Mouse (Mus musculus) forebrain, embryonic 11.5 days (tissue): Measurements from ENCODE around the gene Ncaph2. TPM values are rescaled to one million over a fixed set of nuclear protein-coding genes. Genes with fewer than 3 reads are reported as not detected.

Experiments used
- ATAC-seq: fragments of 200-750 bp; cut with Nextera tagmentation; replicated peaks from 2 replicates; pipeline ENCODE4 v1.8.0; 2017; ENCODE audit warnings: moderate TSS enrichment; ENCODE audit not compliant: low FRiP score
- DNase-seq: peaks from one replicate; pipeline ENCODE4 v3.0.0-alpha.2; 2017; ENCODE audit warnings: low spot score
- H3K27ac ChIP-seq: fragments of 300-500 bp; sonication (generic); 2 replicates; pipeline ENCODE4 v1.5.1; 2014; ENCODE audit warnings: low read depth, low read length
- H3K27me3 ChIP-seq: fragments of 300-500 bp; sonication (generic); 2 replicates; pipeline ENCODE4 v1.6.1; 2014; ENCODE audit warnings: mild to moderate bottlenecking, low read length, mixed read lengths; ENCODE audit not compliant: control insufficient read depth, insufficient read depth
- H3K36me3 ChIP-seq: fragments of 300-500 bp; sonication (generic); 2 replicates; pipeline ENCODE4 v1.6.1; 2014; ENCODE audit warnings: mild to moderate bottlenecking, low read length, moderate library complexity, mixed read lengths; ENCODE audit not compliant: control insufficient read depth, insufficient read depth
- H3K4me1 ChIP-seq: fragments of 300-500 bp; sonication (generic); replicated peaks from 2 replicates; pipeline ENCODE4 v1.6.1; 2014; ENCODE audit warnings: low read length, mixed read lengths; ENCODE audit not compliant: control insufficient read depth, insufficient read depth
- H3K4me2 ChIP-seq: fragments of 300-500 bp; sonication (generic); 2 replicates; pipeline ENCODE4 v1.6.1; 2014; ENCODE audit warnings: low read depth, mild to moderate bottlenecking, low read length, moderate library complexity, mixed read lengths; ENCODE audit not compliant: severe bottlenecking
- H3K4me3 ChIP-seq: fragments of 300-500 bp; sonication (generic); 2 replicates; pipeline ENCODE4 v1.5.1; 2014; ENCODE audit warnings: low read depth, low read length
- H3K9ac ChIP-seq: fragments of 300-500 bp; sonication (generic); 2 replicates; pipeline ENCODE4 v1.6.1; 2014; ENCODE audit warnings: low read length
- H3K9me3 ChIP-seq: fragments of 300-500 bp; sonication (generic); 2 replicates; pipeline ENCODE4 v1.6.1; 2016; ENCODE audit warnings: low read length, mixed read lengths; ENCODE audit not compliant: control insufficient read depth
- WGBS: fragments of 180-500 bp; shearing (Covaris S2); extraction: QIAGEN DNeasy Blood & Tissue Kit; methylation state at CpG from one replicate; pipeline ENCODE4 v1.1.7; 2014; 5-methylcytosine and 5-hydroxymethylcytosine counted together
- polyA plus RNA-seq: library from polyadenylated mRNA; unstranded; fragments of >200 nt; fragmentation: Nextera tagmentation; extraction: Ambion mirVana; gene quantifications from 2 replicates; pipeline ENCODE4 v1.2.1, GENCODE M21; 2014

Ncaph2 gene
- polyA plus RNA-seq, 1 experiment from 2014 or later, result 191 TPM

- Histone ChIP-seq H3K4me2 (peak overlapping the region; percentile 68), H3K27ac (no peak overlapping the region), H3K4me1 (peaks cover 9% of the 10 kb centered on the region), H3K9ac (no peak overlapping the region), H3K4me3 (peak overlapping the region; percentile 35), H3K36me3 (no peaks in the 10 kb centered on the region), H3K27me3 (peaks cover 42% of the 10 kb centered on the region), H3K9me3 (no peaks in the 10 kb centered on the region)
- WGBS, result 11% methylated on average over 10 of the region's 10 CpGs
- ATAC-seq (no peak), DNase-seq (no peak)
These were observed 23.9 kb downstream of the Ncaph2 start for GRCm38 (mm10) chr15:89379429-89379828.

DNA sequence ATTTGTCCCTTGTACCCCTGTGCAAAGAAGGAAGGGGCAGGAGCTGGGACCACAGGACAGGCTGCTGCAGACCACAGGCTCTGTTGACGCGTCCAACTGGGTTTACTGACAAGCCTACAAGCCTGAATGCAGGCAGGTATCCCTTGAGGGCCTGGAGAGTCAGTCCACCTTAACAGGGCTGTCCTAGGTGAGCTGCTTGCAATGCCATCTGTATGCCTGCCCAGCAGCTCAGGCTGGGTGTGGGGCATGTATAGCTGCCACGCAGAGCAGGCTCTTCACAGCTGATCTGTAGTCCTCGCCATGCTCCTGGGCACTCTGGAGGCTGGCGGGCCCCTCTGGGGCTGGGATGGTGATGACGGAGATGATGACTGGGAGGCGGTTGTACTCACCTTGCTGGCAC lies 29.1 kb downstream of the Ncaph2 start, which contains the start of gene Klhdc7b:
Gene Klhdc7b (plus strand): TSS at position 301 of the 400 bp plus-strand sequence.
- Histone ChIP-seq H3K9me3 (no peaks in the 10 kb centered on the region), H3K36me3 (no peaks in the 10 kb centered on the region), H3K4me1 (no peaks in the 10 kb centered on the region), H3K4me2 (no peak within 1 kb of the TSS), H3K27me3 (peaks cover 6% of the 10 kb centered on the region), H3K4me3 (no peak within 1 kb of the TSS), H3K27ac (no peak within 1 kb of the TSS), H3K9ac (no peak within 1 kb of the TSS; the same call in 1 of the 2 replicates)
- DNase-seq (no peak), ATAC-seq (no peak)
- 89% methylated on average over 7 of the region's 7 CpGs for WGBS

GRCm38 (mm10) chr15:89387127-89387526 lies 31.6 kb downstream of the Ncaph2 start:
- no peaks in the 10 kb centered on the region for H3K27me3 ChIP-seq

DNA sequence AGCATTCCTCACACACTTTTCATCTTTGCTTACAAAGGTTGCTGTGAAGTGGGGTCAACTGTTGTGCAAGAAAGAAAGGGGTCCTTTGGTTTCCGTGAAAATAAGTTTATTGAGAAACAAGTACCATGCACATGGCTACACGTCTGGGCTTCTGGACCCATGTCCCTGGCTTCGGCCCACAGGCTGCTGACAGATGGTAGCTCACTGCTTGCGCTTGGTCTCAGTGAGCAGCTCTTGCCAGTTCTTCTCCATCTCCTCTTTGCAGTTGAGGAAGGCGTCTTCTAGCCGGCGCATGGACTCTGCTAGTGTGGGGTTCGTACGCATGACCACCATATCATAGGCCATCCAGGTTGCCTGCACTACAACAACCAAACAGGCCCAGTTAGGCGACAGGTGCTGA lies 34.6 kb downstream of the Ncaph2 start:
- no peak overlapping the region for H3K4me2 ChIP-seq
- no peak for DNase-seq

More at GRCm38 (mm10) chr15:89387127-89387526, 31.6 kb downstream of the Ncaph2 start:
- Histone ChIP-seq H3K4me2 (no peak overlapping the region), H3K27ac (no peak overlapping the region), H3K4me1 (no peaks in the 10 kb centered on the region), H3K4me3 (no peak overlapping the region), H3K9me3 (no peaks in the 10 kb centered on the region), H3K9ac (no peak overlapping the region), H3K36me3 (no peaks in the 10 kb centered on the region)
- ATAC-seq (no peak), DNase-seq (no peak)
- WGBS, result 48% methylated on average over 12 of the region's 12 CpGs

DNA sequence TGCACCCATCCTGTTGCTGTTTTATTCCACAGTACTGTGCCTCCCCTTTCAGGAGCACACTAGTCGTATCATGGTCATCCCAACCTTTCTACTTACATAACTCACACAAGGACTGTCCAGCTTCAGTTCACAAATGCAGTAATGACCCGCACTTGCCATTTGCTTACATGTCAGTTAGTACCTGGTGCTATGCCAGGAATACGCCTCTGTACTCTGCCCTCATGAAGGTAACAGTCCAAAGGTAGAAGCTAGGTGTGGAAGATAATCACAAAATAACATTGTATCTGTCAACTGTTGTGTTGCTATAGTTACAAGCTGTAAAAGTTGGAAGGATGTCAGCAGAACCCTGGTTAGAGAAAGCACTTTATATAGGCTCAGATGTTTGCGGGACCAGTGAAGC lies 41.4 kb downstream of the Ncaph2 start:
- 93% methylated on average over 4 of the region's 4 CpGs for WGBS
- Histone ChIP-seq H3K9ac (no peak overlapping the region), H3K36me3 (no peaks in the 10 kb centered on the region), H3K27me3 (no peaks in the 10 kb centered on the region), H3K4me2 (no peak overlapping the region), H3K4me3 (no peak overlapping the region), H3K9me3 (no peaks in the 10 kb centered on the region), H3K4me1 (no peaks in the 10 kb centered on the region), H3K27ac (no peak overlapping the region)
- ATAC-seq (no peak), DNase-seq (no peak)

More for the DNA sequence above, 34.6 kb downstream of the Ncaph2 start:
- no peaks in the 10 kb centered on the region for H3K4me1 ChIP-seq
- H3K27ac ChIP-seq, result no peak overlapping the region
- no peaks in the 10 kb centered on the region for H3K27me3 ChIP-seq
- ATAC-seq, result no peak
- 88% methylated on average over 10 of the region's 10 CpGs for WGBS
- no peak overlapping the region for H3K4me3 ChIP-seq
- no peaks in the 10 kb centered on the region for H3K9me3 ChIP-seq
- no peaks in the 10 kb centered on the region for H3K36me3 ChIP-seq
- H3K9ac ChIP-seq, result no peak overlapping the region

GRCm38 (mm10) chr15:89398146-89398545 lies 42.6 kb downstream of the Ncaph2 start:
- Histone ChIP-seq H3K27me3 (no peaks in the 10 kb centered on the region), H3K4me1 (no peaks in the 10 kb centered on the region), H3K9ac (no peak overlapping the region), H3K27ac (no peak overlapping the region), H3K36me3 (no peaks in the 10 kb centered on the region), H3K9me3 (no peaks in the 10 kb centered on the region), H3K4me3 (no peak overlapping the region), H3K4me2 (no peak overlapping the region)
- ATAC-seq (no peak), DNase-seq (no peak)
- WGBS, result 70% methylated on average over 2 of the region's 2 CpGs

- no peak for DNase-seq
- WGBS, result 57% methylated on average over 1 of the region's 1 CpGs
- no peak overlapping the region for H3K27ac ChIP-seq
- H3K27me3 ChIP-seq, result no peaks in the 10 kb centered on the region
- no peaks in the 10 kb centered on the region for H3K4me1 ChIP-seq
- no peak overlapping the region for H3K4me2 ChIP-seq
- H3K9ac ChIP-seq, result no peak overlapping the region
- no peak overlapping the region for H3K4me3 ChIP-seq
- no peaks in the 10 kb centered on the region for H3K9me3 ChIP-seq
- H3K36me3 ChIP-seq, result no peaks in the 10 kb centered on the region
- ATAC-seq, result no peak
These were observed 44.2 kb downstream of the Ncaph2 start for GRCm38 (mm10) chr15:89399716-89400115.

GRCm38 (mm10) chr15:89402471-89402870 lies 47.0 kb downstream of the Ncaph2 start:
- 85% methylated on average over 1 of the region's 1 CpGs for WGBS
- Histone ChIP-seq H3K9ac (no peak overlapping the region), H3K9me3 (no peaks in the 10 kb centered on the region), H3K36me3 (no peaks in the 10 kb centered on the region), H3K27ac (no peak overlapping the region), H3K4me3 (no peak overlapping the region), H3K27me3 (no peaks in the 10 kb centered on the region), H3K4me1 (no peaks in the 10 kb centered on the region), H3K4me2 (no peak overlapping the region)
- ATAC-seq (no peak), DNase-seq (no peak)

DNA sequence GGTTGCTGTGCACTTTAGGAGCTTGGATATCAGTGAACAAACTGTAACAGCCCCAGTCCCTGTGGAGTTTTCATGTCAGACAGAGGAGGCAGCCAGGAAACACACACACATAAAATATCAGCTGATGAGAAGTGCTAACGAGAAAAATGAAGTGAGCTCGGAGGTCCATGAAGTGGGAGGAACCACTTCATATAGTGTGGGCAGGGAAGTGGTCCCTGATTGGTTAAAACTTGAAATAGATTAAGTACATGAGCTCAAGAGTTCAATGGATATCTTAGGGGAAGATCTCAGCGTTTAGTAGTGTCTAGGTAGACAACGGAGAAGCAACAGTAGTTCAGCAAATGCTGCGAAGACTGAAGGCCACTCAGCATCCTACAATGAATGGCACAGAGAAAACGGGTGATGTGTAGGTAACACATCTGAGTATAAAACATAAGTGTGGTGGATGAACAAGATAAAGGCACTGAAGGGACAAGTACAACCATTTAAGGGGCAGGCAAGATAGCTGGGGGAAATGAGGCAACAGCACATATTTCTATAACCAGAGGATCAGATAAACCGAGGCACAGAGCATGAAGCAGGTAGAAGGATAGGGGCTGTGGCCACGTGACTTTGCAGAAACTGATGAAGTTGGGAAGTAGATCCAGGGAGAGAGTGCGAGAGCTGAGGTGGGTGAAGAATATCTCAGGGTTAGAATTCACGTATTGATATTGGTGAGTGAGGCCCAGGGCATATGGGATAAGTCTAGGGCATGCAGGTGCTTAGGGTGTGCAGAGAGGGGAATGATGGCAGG lies 49.5 kb downstream of the Ncaph2 start:
- Histone ChIP-seq H3K4me1 (no peaks in the 10 kb centered on the region), H3K9me3 (peaks cover 3% of the 10 kb centered on the region; the same call in 1 of the 2 replicates), H3K4me2 (no peak overlapping the region), H3K4me3 (no peak overlapping the region), H3K36me3 (no peaks in the 10 kb centered on the region), H3K9ac (no peak overlapping the region), H3K27ac (no peak overlapping the region), H3K27me3 (no peaks in the 10 kb centered on the region)
- no peak for DNase-seq
- ATAC-seq, result no peak
- WGBS, result 87% methylated on average over 10 of the region's 10 CpGs
